Mouse (Mus musculus): ENCODE measurements at regions not wholly inside any gene's neighbourhood (a gene's known extent, or its start where the extent isn't known, plus 50 kb on each side); places are given as distances from the start of the nearest gene placed in this dataset.

DNA sequence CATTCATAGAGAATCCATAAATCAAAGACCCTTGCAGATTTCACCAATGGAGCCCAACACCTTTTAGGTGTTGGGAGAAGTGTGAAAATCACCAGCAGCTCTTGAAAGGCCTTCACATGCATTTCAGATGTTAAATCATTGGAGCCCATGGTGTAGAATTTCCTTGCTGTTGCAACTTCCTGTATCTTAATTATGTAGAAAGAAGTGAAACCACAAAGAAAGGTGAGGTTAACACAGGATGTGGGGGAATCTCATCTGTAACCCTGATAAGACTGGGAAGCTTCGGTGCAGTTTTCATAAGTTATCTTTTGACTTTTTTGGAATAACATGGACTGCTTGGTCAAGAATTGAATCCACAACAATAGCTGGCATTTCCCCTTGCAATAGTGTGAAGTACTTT is 75.5 kb upstream of the Inhba start:
- TF ChIP-seq CTCF (IDR thresholded peaks at IDR 0.05; ENCODE audit: low read depth) (no peak), EP300 (IDR thresholded peaks at IDR 0.05; ENCODE audit: low read depth) (no peak)

Measured in liver, embryonic 14.5 days (tissue).